Mouse (Mus musculus) embryonic facial prominence, embryonic 12.5 days (tissue): Measurements from ENCODE around the gene Dpf1. TPM values are rescaled to one million over a fixed set of nuclear protein-coding genes. Genes with fewer than 3 reads are reported as not detected.
A peak's percentile ranks its signal among the peaks of the same experiment; 100 is the strongest.

Experiments
- ATAC-seq: fragments of 200-750 bp; cut with Nextera tagmentation; 2 replicates; pipeline ENCODE4 v1.8.0; 2017; ENCODE audit not compliant: insufficient number of reproducible peaks, insufficient read depth, low FRiP score, low TSS enrichment
- H3K27ac ChIP-seq: fragments of 300-500 bp; sonication (generic); 2 replicates; pipeline ENCODE4 v1.5.1; 2016; ENCODE audit warnings: mild to moderate bottlenecking
- H3K27me3 ChIP-seq: fragments of 300-500 bp; sonication (generic); 2 replicates; pipeline ENCODE4 v1.6.1; 2016; ENCODE audit warnings: mild to moderate bottlenecking, moderate library complexity
- H3K36me3 ChIP-seq: fragments of 300-500 bp; sonication (generic); 2 replicates; pipeline ENCODE4 v1.6.1; 2016; ENCODE audit warnings: mild to moderate bottlenecking
- H3K4me1 ChIP-seq: fragments of 300-500 bp; sonication (generic); 2 replicates; pipeline ENCODE4 v1.6.1; 2016
- H3K4me2 ChIP-seq: fragments of 300-500 bp; sonication (generic); replicated peaks from 2 replicates; pipeline ENCODE4 v1.6.1; 2016; ENCODE audit warnings: mild to moderate bottlenecking, moderate library complexity
- H3K4me3 ChIP-seq: fragments of 300-500 bp; sonication (generic); 2 replicates; pipeline ENCODE4 v1.5.1; 2016; ENCODE audit warnings: mild to moderate bottlenecking
- H3K9ac ChIP-seq: fragments of 300-500 bp; sonication (generic); 2 replicates; pipeline ENCODE4 v1.6.1; 2016; ENCODE audit warnings: mild to moderate bottlenecking, moderate library complexity
- H3K9me3 ChIP-seq: fragments of 300-500 bp; sonication (generic); 2 replicates; pipeline ENCODE4 v1.6.1; 2016; ENCODE audit warnings: mild to moderate bottlenecking, moderate library complexity
- WGBS: fragments of 180-500 bp; shearing (Covaris S2); methylation state at CpG from one replicate; pipeline ENCODE4 v1.1.7; 2016; 5-methylcytosine and 5-hydroxymethylcytosine counted together
- polyA plus RNA-seq: library from polyadenylated mRNA; unstranded; fragments of >200 nt; fragmentation: Nextera tagmentation; extraction: Ambion mirVana; gene quantifications from 2 replicates; pipeline ENCODE4 v1.2.1, GENCODE M21; 2016

Gene Dpf1
- polyA plus RNA-seq, 1 experiment from 2014 or later: 25.7 TPM

GRCm38 (mm10) chr7:29277510-29277909 is 26.2 kb upstream of the Dpf1 start:
- Histone ChIP-seq H3K36me3 (no peaks in the 10 kb centered on the region), H3K4me1 (peaks cover 5% of the 10 kb centered on the region), H3K4me3 (no peak overlapping the region), H3K4me2 (no peak overlapping the region), H3K9ac (no peak overlapping the region), H3K27me3 (peaks cover 26% of the 10 kb centered on the region), H3K27ac (no peak overlapping the region), H3K9me3 (no peaks in the 10 kb centered on the region)
- ATAC-seq: no peak
- 83% methylated on average over 4 of the region's 4 CpGs for WGBS

GRCm38 (mm10) chr7:29279261-29279660 is 24.5 kb upstream of the Dpf1 start:
- H3K4me3 ChIP-seq: no peak overlapping the region
- H3K27ac ChIP-seq: no peak overlapping the region
- no peak overlapping the region for H3K9ac ChIP-seq
- H3K4me1 ChIP-seq: peaks cover 5% of the 10 kb centered on the region
- H3K27me3 ChIP-seq: peaks cover 33% of the 10 kb centered on the region
- no peaks in the 10 kb centered on the region for H3K36me3 ChIP-seq
- ATAC-seq: no peak
- no peak overlapping the region for H3K4me2 ChIP-seq
- H3K9me3 ChIP-seq: no peaks in the 10 kb centered on the region

GRCm38 (mm10) chr7:29279924-29280323 is 23.8 kb upstream of the Dpf1 start:
- Histone ChIP-seq H3K27me3 (peaks cover 33% of the 10 kb centered on the region), H3K27ac (no peak overlapping the region), H3K9me3 (no peaks in the 10 kb centered on the region), H3K4me1 (peaks cover 5% of the 10 kb centered on the region), H3K36me3 (no peaks in the 10 kb centered on the region), H3K9ac (no peak overlapping the region), H3K4me3 (no peak overlapping the region), H3K4me2 (peak overlapping the region; percentile 99)
- ATAC-seq: no peak
- WGBS: 56% methylated on average over 8 of the region's 8 CpGs

- H3K27me3 ChIP-seq: peaks cover 33% of the 10 kb centered on the region
- WGBS: 12% methylated on average over 13 of the region's 13 CpGs
Observed at GRCm38 (mm10) chr7:29280801-29281200, 22.9 kb upstream of the Dpf1 start.

GRCm38 (mm10) chr7:29281201-29282073 is 22.3 kb upstream of the Dpf1 start, which contains the start of gene Spint2:
Gene Spint2 (minus strand): TSS chr7:29281912.
- ATAC-seq: peak; percentile 78
- Histone ChIP-seq H3K9me3 (no peaks in the 10 kb centered on the region), H3K4me2 (peak within 1 kb of the TSS; percentile 99), H3K27me3 (peaks cover 33% of the 10 kb centered on the region), H3K27ac (peak within 1 kb of the TSS; percentile 69), H3K9ac (peak within 1 kb of the TSS; percentile 60), H3K4me3 (peak within 1 kb of the TSS; percentile 59), H3K36me3 (no peaks in the 10 kb centered on the region), H3K4me1 (peaks cover 5% of the 10 kb centered on the region)
- under 1% methylated on average over 80 of the region's 80 CpGs for WGBS

More at GRCm38 (mm10) chr7:29280801-29281200, 22.9 kb upstream of the Dpf1 start:
- Histone ChIP-seq H3K9me3 (no peaks in the 10 kb centered on the region), H3K9ac (peak overlapping the region; percentile 60; the same call in 1 of the 2 replicates), H3K27ac (no peak overlapping the region), H3K4me3 (peak overlapping the region; percentile 59), H3K4me2 (peak overlapping the region; percentile 99), H3K36me3 (no peaks in the 10 kb centered on the region), H3K4me1 (peaks cover 5% of the 10 kb centered on the region)
- ATAC-seq: no peak

GRCm38 (mm10) chr7:29282074-29282554 is 21.6 kb upstream of the Dpf1 start:
- Histone ChIP-seq H3K4me2 (peak overlapping the region; percentile 99), H3K27me3 (peaks cover 33% of the 10 kb centered on the region), H3K4me3 (peak overlapping the region; percentile 59), H3K27ac (0 out of 2 replicates have a peak overlapping the region, but pooled peaks have one; percentile 69), H3K9ac (peak overlapping the region; percentile 60), H3K36me3 (no peaks in the 10 kb centered on the region), H3K9me3 (no peaks in the 10 kb centered on the region), H3K4me1 (peaks cover 5% of the 10 kb centered on the region)
- no peak for ATAC-seq
- WGBS: 12% methylated on average over 21 of the region's 21 CpGs

- H3K4me2 ChIP-seq: no peak overlapping the region
- H3K9me3 ChIP-seq: no peaks in the 10 kb centered on the region
- peaks cover 35% of the 10 kb centered on the region for H3K27me3 ChIP-seq
- 82% methylated on average over 4 of the region's 4 CpGs for WGBS
- H3K4me1 ChIP-seq: peaks cover 10% of the 10 kb centered on the region
- no peak for ATAC-seq
- no peaks in the 10 kb centered on the region for H3K36me3 ChIP-seq
- no peak overlapping the region for H3K9ac ChIP-seq
- no peak overlapping the region for H3K27ac ChIP-seq
- no peak overlapping the region for H3K4me3 ChIP-seq
Observed at GRCm38 (mm10) chr7:29283876-29284275, 19.9 kb upstream of the Dpf1 start.

GRCm38 (mm10) chr7:29284523-29284922 is 19.2 kb upstream of the Dpf1 start:
- no peak overlapping the region for H3K4me2 ChIP-seq
- H3K4me3 ChIP-seq: no peak overlapping the region
- ATAC-seq: no peak
- 90% methylated on average over 6 of the region's 6 CpGs for WGBS
- no peak overlapping the region for H3K27ac ChIP-seq
- no peaks in the 10 kb centered on the region for H3K36me3 ChIP-seq
- peaks cover 35% of the 10 kb centered on the region for H3K27me3 ChIP-seq
- H3K9ac ChIP-seq: no peak overlapping the region
- no peaks in the 10 kb centered on the region for H3K9me3 ChIP-seq
- peaks cover 15% of the 10 kb centered on the region for H3K4me1 ChIP-seq

- H3K27me3 ChIP-seq: peaks cover 10% of the 10 kb centered on the region
- ATAC-seq: no peak
- 81% methylated on average over 7 of the region's 7 CpGs for WGBS
- H3K9me3 ChIP-seq: no peaks in the 10 kb centered on the region
- peaks cover 32% of the 10 kb centered on the region for H3K4me1 ChIP-seq
- H3K9ac ChIP-seq: no peak overlapping the region
- H3K36me3 ChIP-seq: no peaks in the 10 kb centered on the region
- no peak overlapping the region for H3K4me2 ChIP-seq
- no peak overlapping the region for H3K27ac ChIP-seq
- H3K4me3 ChIP-seq: no peak overlapping the region
Observed at GRCm38 (mm10) chr7:29287481-29287880, 16.3 kb upstream of the Dpf1 start.

GRCm38 (mm10) chr7:29288079-29288478 is 15.7 kb upstream of the Dpf1 start:
- H3K27me3 ChIP-seq: peaks cover 5% of the 10 kb centered on the region; the same call in 1 of the 2 replicates

GRCm38 (mm10) chr7:29288942-29289638 is 14.7 kb upstream of the Dpf1 start, which contains the start of gene Ppp1r14a:
Gene Ppp1r14a (plus strand): TSS chr7:29289308.
- Histone ChIP-seq H3K9ac (peak within 1 kb of the TSS; percentile 47), H3K36me3 (no peaks in the 10 kb centered on the region), H3K27ac (peak within 1 kb of the TSS; percentile 38; the same call in 1 of the 2 replicates), H3K27me3 (peaks cover 2% of the 10 kb centered on the region; the same call in 1 of the 2 replicates), H3K9me3 (no peaks in the 10 kb centered on the region), H3K4me3 (peak within 1 kb of the TSS; percentile 58), H3K4me2 (peak within 1 kb of the TSS; percentile 89), H3K4me1 (peaks cover 43% of the 10 kb centered on the region)
- WGBS: under 1% methylated on average over 57 of the region's 59 CpGs
- no peak for ATAC-seq

More at GRCm38 (mm10) chr7:29288079-29288478, 15.7 kb upstream of the Dpf1 start:
- H3K4me3 ChIP-seq: no peak overlapping the region
- no peaks in the 10 kb centered on the region for H3K9me3 ChIP-seq
- H3K36me3 ChIP-seq: no peaks in the 10 kb centered on the region
- H3K9ac ChIP-seq: no peak overlapping the region
- H3K4me1 ChIP-seq: peaks cover 38% of the 10 kb centered on the region
- 82% methylated on average over 2 of the region's 2 CpGs for WGBS
- H3K27ac ChIP-seq: no peak overlapping the region
- H3K4me2 ChIP-seq: no peak overlapping the region
- no peak for ATAC-seq
